29 mouse cellular contexts compared by ENCODE assay signal in the genomic region with DNA sequence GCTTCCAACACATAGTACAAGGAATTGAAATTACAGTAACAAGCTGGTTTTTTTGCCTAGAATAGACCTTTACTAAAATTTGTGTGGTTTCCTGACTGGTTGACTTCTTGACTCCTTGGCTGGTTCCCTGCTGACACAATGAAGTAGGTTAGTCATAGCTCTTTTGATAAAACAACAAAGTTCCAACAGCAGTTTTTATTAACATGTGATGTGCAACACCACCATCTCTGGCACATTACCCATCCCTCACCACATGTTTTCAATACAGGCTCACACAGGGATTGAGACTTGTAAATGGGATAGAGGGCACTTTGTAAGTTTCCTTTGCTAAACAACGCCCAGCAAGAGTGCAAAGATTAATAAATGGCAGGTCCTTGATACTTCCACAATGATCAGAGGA.
"Had no signal": no experiment of that assay in that cellular context is flagged by ENCODE, and none has a peak within 500 bp of the region (broad histone marks: within the 10 kb centered on the region; RNA-seq: fewer than 3 reads in every experiment).

No protein-coding gene starts in this region.

- H3K27ac ChIP-seq: limb, embryonic 10.5 days; limb, embryonic 12.5 days; limb, embryonic 13.5 days; limb, embryonic 15.5 days; liver, embryonic 12.5 days; liver, embryonic 13.5 days; liver, embryonic 14.5 days; liver, embryonic 15.5 days; lung, embryonic 15.5 days; macrophage; midbrain, embryonic 10.5 days; midbrain, embryonic 12.5 days; midbrain, embryonic 13.5 days; midbrain, embryonic 15.5 days; neural tube, embryonic 12.5 days; neural tube, embryonic 13.5 days had no signal

- DNase-seq: left cerebral cortex, postnatal 4 days; liver; liver, embryonic 13.5 days; liver, postnatal 0 days; lung, adult 18-20 months; lung, adult 2 months; lung, embryonic 14.5 days; lung, postnatal 10 days; lung, postnatal 14 days; lung, postnatal 36 days; lung, postnatal 4 days; midbrain, embryonic 14.5 days had no signal

- H3K4me1 ChIP-seq: limb, embryonic 10.5 days; limb, embryonic 12.5 days; limb, embryonic 13.5 days; limb, embryonic 15.5 days; liver, embryonic 12.5 days; liver, embryonic 13.5 days; liver, embryonic 15.5 days; lung, embryonic 15.5 days; megakaryocyte, embryonic 14.5 days; midbrain, embryonic 10.5 days; midbrain, embryonic 12.5 days; midbrain, embryonic 13.5 days; midbrain, embryonic 15.5 days; neural tube, embryonic 12.5 days; neural tube, embryonic 13.5 days had no signal

- H3K4me3 ChIP-seq: limb, embryonic 10.5 days; limb, embryonic 12.5 days; limb, embryonic 13.5 days; limb, embryonic 15.5 days; liver, embryonic 12.5 days; liver, embryonic 13.5 days; liver, embryonic 15.5 days; lung, embryonic 15.5 days; megakaryocyte, embryonic 14.5 days; midbrain, embryonic 10.5 days; midbrain, embryonic 12.5 days; midbrain, embryonic 13.5 days; midbrain, embryonic 15.5 days; myocyte; neural tube, embryonic 12.5 days; neural tube, embryonic 13.5 days had no signal

- H3K27me3 ChIP-seq: limb, embryonic 12.5 days; limb, embryonic 13.5 days; limb, embryonic 15.5 days; liver, embryonic 12.5 days; liver, embryonic 13.5 days; liver, embryonic 15.5 days; lung, embryonic 15.5 days; megakaryocyte, embryonic 14.5 days; midbrain, embryonic 12.5 days; midbrain, embryonic 13.5 days; midbrain, embryonic 15.5 days; neural tube, embryonic 12.5 days; neural tube, embryonic 13.5 days had no signal
